Mouse (Mus musculus) thymus, adult 2 months (tissue): ENCODE results near the gene Wnk2.

Source experiments
- CTCF ChIP-seq: fragments of 200-500 bp; IDR thresholded peaks from 2 replicates; pipeline ENCODE4 v1.5.1; 2012; ENCODE audit warnings: mild to moderate bottlenecking, control low read depth, low read length, moderate library complexity, borderline replicate concordance; ENCODE audit not compliant: control insufficient read depth, poor library complexity, insufficient read depth; ENCODE audit errors: extremely low read depth
- POLR2A ChIP-seq: fragments of 200-500 bp; IDR thresholded peaks from 2 replicates; pipeline ENCODE4 v1.6.1; 2012; ENCODE audit warnings: mild to moderate bottlenecking, low read length, control low read depth, moderate library complexity; ENCODE audit not compliant: control insufficient read depth, poor library complexity, insufficient read depth; ENCODE audit errors: extremely low read depth

- TF ChIP-seq POLR2A: no peak
- TF ChIP-seq CTCF: no peak
Observed at GRCm38 (mm10) chr13:49158040-49158713, 10.4 kb upstream of the Wnk2 start.
